Mouse (Mus musculus): ENCODE data around the gene Serpina3n.
A peak's percentile ranks its signal among the peaks of the same experiment; 100 is the strongest.
"Not testable (repeated sequence)": the region's sequence is repeated elsewhere in the genome, so short reads cannot be mapped to it uniquely, and the experiment has no call there.

Gene Serpina3n

GRCm38 (mm10) chr12:104406454-104406885 is at the start of gene Serpina3n:
Serpina3n (plus strand) TSS chr12:104406729.
- no peak for DNase-seq

- DNase-seq, result no peak
These were observed 36.5 kb upstream of the Serpina3n start for GRCm38 (mm10) chr12:104369986-104370385.

- DNase-seq, result not testable (repeated sequence)
These were observed 29.4 kb upstream of the Serpina3n start for GRCm38 (mm10) chr12:104377179-104377578.

GRCm38 (mm10) chr12:104378351-104378750 is 28.2 kb upstream of the Serpina3n start:
- DNase-seq, result peak; percentile 37

GRCm38 (mm10) chr12:104378815-104379214 is 27.7 kb upstream of the Serpina3n start:
- DNase-seq, result not testable (repeated sequence)

- DNase-seq, result no peak
These were observed 26.7 kb upstream of the Serpina3n start for GRCm38 (mm10) chr12:104379856-104380255.

GRCm38 (mm10) chr12:104381071-104381604 is 25.4 kb upstream of the Serpina3n start:
- DNase-seq, result not testable (repeated sequence)

- DNase-seq, result peak; percentile 22
These were observed 20.5 kb upstream of the Serpina3n start for GRCm38 (mm10) chr12:104385987-104386386.

GRCm38 (mm10) chr12:104386878-104387277 is 19.7 kb upstream of the Serpina3n start:
- DNase-seq, result not testable (repeated sequence)

- DNase-seq, result no peak
These were observed 18.1 kb upstream of the Serpina3n start for GRCm38 (mm10) chr12:104388477-104388876.

GRCm38 (mm10) chr12:104391057-104391456 is 15.5 kb upstream of the Serpina3n start:
- DNase-seq, result not testable (repeated sequence)

GRCm38 (mm10) chr12:104403968-104404367 is 2.6 kb upstream of the Serpina3n start:
- DNase-seq, result no peak

GRCm38 (mm10) chr12:104412507-104412906 is 6.0 kb downstream of the Serpina3n start:
- no peak for DNase-seq

GRCm38 (mm10) chr12:104414576-104414975 is 8.0 kb downstream of the Serpina3n start:
- DNase-seq, result no peak

GRCm38 (mm10) chr12:104415625-104416315 is 9.2 kb downstream of the Serpina3n start:
- DNase-seq, result no peak

- peak; percentile 77 for DNase-seq
These were observed 12.0 kb downstream of the Serpina3n start for GRCm38 (mm10) chr12:104418340-104419135.

GRCm38 (mm10) chr12:104419136-104419462 is 12.6 kb downstream of the Serpina3n start:
- no peak for DNase-seq

GRCm38 (mm10) chr12:104422615-104423392 is 16.3 kb downstream of the Serpina3n start:
- peak; percentile 44 for DNase-seq

- DNase-seq, result no peak
These were observed 19.1 kb downstream of the Serpina3n start for GRCm38 (mm10) chr12:104425591-104425990.

- DNase-seq, result peak; percentile 13
These were observed 20.4 kb downstream of the Serpina3n start for GRCm38 (mm10) chr12:104426915-104427314.

GRCm38 (mm10) chr12:104431359-104431758 is 24.8 kb downstream of the Serpina3n start:
- DNase-seq, result no peak

GRCm38 (mm10) chr12:104433214-104433613 is 26.7 kb downstream of the Serpina3n start:
- no peak for DNase-seq

All from kidney, adult 9 months (tissue).